In genomic region chr12:76874826-76875225, GRCm38 (mm10) we compare ENCODE assay signal across 33 mouse cellular contexts. TPM values are rescaled to one million over a fixed set of nuclear protein-coding genes. Genes with fewer than 3 reads are reported as not detected.
DNase-seq lines count a peak whose midpoint lies in the region; ATAC-seq and TF ChIP-seq lines count a peak whose summit lies in the region.
"Had no signal": no experiment of that assay in that cellular context is flagged by ENCODE, and none has a peak within 500 bp of the region (broad histone marks: within the 10 kb centered on the region; RNA-seq: fewer than 3 reads in every experiment).

No protein-coding gene starts in this region.

- 42% methylated on average over 9 of the region's 9 CpGs for WGBS in forebrain, embryonic 10.5 days
- WGBS in forebrain, embryonic 16.5 days = 46% methylated on average over 9 of the region's 9 CpGs
- WGBS in kidney, postnatal 0 days = 28% methylated on average over 9 of the region's 9 CpGs

- no peak for ATAC-seq in forebrain, embryonic 16.5 days
- peak; percentile 43; the same call in 1 of the 2 replicates for ATAC-seq in kidney, postnatal 0 days (replicated peaks; ENCODE audit: low FRiP score, low read depth)
- ATAC-seq: forebrain, postnatal 0 days; inflammation-experienced regulatory T-cells, adult 6 months; liver, embryonic 12.5 days; lung, postnatal 0 days; Patski had no signal

- no peak for TF ChIP-seq CTCF in kidney, postnatal 0 days (IDR thresholded peaks at IDR 0.05; ENCODE audit: low read depth)

- no peak overlapping the region for H3K9ac ChIP-seq in forebrain, embryonic 16.5 days (replicated peaks; ENCODE audit: low read depth, low read length)
- no peak overlapping the region for H3K9ac ChIP-seq in kidney, postnatal 0 days (ENCODE audit: low read depth, low read length)
- H3K9ac ChIP-seq: embryonic facial prominence, embryonic 13.5 days; forebrain, postnatal 0 days; heart, embryonic 13.5 days; hindbrain, embryonic 15.5 days; liver, embryonic 12.5 days; midbrain, embryonic 12.5 days; neural tube, embryonic 13.5 days; stomach, embryonic 15.5 days had no signal

- peaks cover 5% of the 10 kb centered on the region for H3K4me1 ChIP-seq in forebrain, embryonic 10.5 days
- no peaks in the 10 kb centered on the region for H3K4me1 ChIP-seq in forebrain, embryonic 16.5 days (replicated peaks; ENCODE audit: control insufficient read depth, insufficient read depth, low read length)
- H3K4me1 ChIP-seq in kidney, postnatal 0 days (replicated peaks; ENCODE audit: insufficient read depth, low read length) = no peaks in the 10 kb centered on the region
- H3K4me1 ChIP-seq: embryonic facial prominence, embryonic 13.5 days; hindbrain, embryonic 15.5 days; liver, embryonic 12.5 days; midbrain, embryonic 12.5 days; neural tube, embryonic 13.5 days; stomach, embryonic 15.5 days had no signal

- no peak for DNase-seq in forebrain, embryonic 10.5 days (ENCODE audit: extremely low spot score, low spot score)
- no peak for DNase-seq in kidney, postnatal 0 days (ENCODE audit: low spot score)
- no peak for DNase-seq in kidney, postnatal 10 days
- DNase-seq in ES-CJ7 (ENCODE audit: low read depth, low spot score) = peak; percentile 46
- DNase-seq in adrenal gland, postnatal 36 days = peak; percentile 15 to 18
- no peak for DNase-seq in cerebellum, postnatal 4 days (ENCODE audit: low spot score in 2 of 2)
- DNase-seq: cerebellum, adult 9-10 months; cerebellum, postnatal 36 days; embryo, embryonic 11 days; forebrain, postnatal 0 days; heart, adult 2 months; heart, postnatal 10 days; kidney, adult 11 months; kidney, postnatal 36 days; left cerebral cortex, postnatal 4 days; lung, adult 18-20 months; lung, postnatal 4 days; thymus, adult 2 months; thymus, postnatal 36 days had no signal

- H3K9me3 ChIP-seq in forebrain, embryonic 10.5 days = no peaks in the 10 kb centered on the region
- H3K9me3 ChIP-seq in forebrain, embryonic 16.5 days (ENCODE audit: control insufficient read depth, low read length) = no peaks in the 10 kb centered on the region
- no peaks in the 10 kb centered on the region for H3K9me3 ChIP-seq in kidney, postnatal 0 days (replicated peaks; ENCODE audit: low read length)
- H3K9me3 ChIP-seq: embryonic facial prominence, embryonic 13.5 days; heart, embryonic 13.5 days; hindbrain, embryonic 10.5 days; hindbrain, embryonic 15.5 days; liver, embryonic 12.5 days; megakaryocyte, embryonic 14.5 days; midbrain, embryonic 12.5 days; neural tube, embryonic 13.5 days; stomach, embryonic 15.5 days had no signal

- H3K4me3 ChIP-seq in forebrain, embryonic 10.5 days = no peak overlapping the region
- H3K4me3 ChIP-seq in forebrain, embryonic 16.5 days (replicated peaks; ENCODE audit: low read length) = no peak overlapping the region
- H3K4me3 ChIP-seq in kidney, postnatal 0 days (replicated peaks; ENCODE audit: low read depth, low read length) = no peak overlapping the region
- H3K4me3 ChIP-seq: embryonic facial prominence, embryonic 13.5 days; heart, adult 2 months; heart, embryonic 13.5 days; hindbrain, embryonic 10.5 days; hindbrain, embryonic 15.5 days; liver, embryonic 12.5 days; megakaryocyte, embryonic 14.5 days; midbrain, embryonic 12.5 days; neural tube, embryonic 13.5 days; stomach, embryonic 15.5 days had no signal

- no peaks in the 10 kb centered on the region for H3K27me3 ChIP-seq in forebrain, embryonic 10.5 days (ENCODE audit: poor library complexity, severe bottlenecking)
- H3K27me3 ChIP-seq in forebrain, embryonic 16.5 days (replicated peaks; ENCODE audit: control insufficient read depth, insufficient read depth, low read length) = no peaks in the 10 kb centered on the region
- no peaks in the 10 kb centered on the region for H3K27me3 ChIP-seq in kidney, postnatal 0 days (ENCODE audit: insufficient read depth, low read length)
- H3K27me3 ChIP-seq: embryonic facial prominence, embryonic 13.5 days; heart, embryonic 13.5 days; hindbrain, embryonic 15.5 days; liver, embryonic 12.5 days; megakaryocyte, embryonic 14.5 days; midbrain, embryonic 12.5 days; neural tube, embryonic 13.5 days; Patski; stomach, embryonic 15.5 days had no signal

- H3K36me3 ChIP-seq in forebrain, embryonic 10.5 days (replicated peaks) = peaks cover 21% of the 10 kb centered on the region
- peaks cover 2% of the 10 kb centered on the region; the same call in 1 of the 2 replicates for H3K36me3 ChIP-seq in forebrain, embryonic 16.5 days (ENCODE audit: control insufficient read depth, insufficient read depth)
- H3K36me3 ChIP-seq in kidney, postnatal 0 days (ENCODE audit: insufficient read depth, low read length) = peaks cover 6% of the 10 kb centered on the region; the same call in 1 of the 2 replicates

- 0 out of 2 replicates have a peak overlapping the region, but pooled peaks have one; percentile 20 for H3K27ac ChIP-seq in forebrain, embryonic 10.5 days
- H3K27ac ChIP-seq in forebrain, embryonic 16.5 days (ENCODE audit: low read length) = no peak overlapping the region
- H3K27ac ChIP-seq in kidney, postnatal 0 days = no peak overlapping the region
- H3K27ac ChIP-seq: embryonic facial prominence, embryonic 13.5 days; heart, adult 2 months; heart, embryonic 13.5 days; hindbrain, embryonic 10.5 days; hindbrain, embryonic 15.5 days; liver, embryonic 12.5 days; midbrain, embryonic 12.5 days; neural tube, embryonic 13.5 days; stomach, embryonic 15.5 days had no signal

- H3K4me2 ChIP-seq in forebrain, embryonic 16.5 days (ENCODE audit: low read length) = no peak overlapping the region
- no peak overlapping the region for H3K4me2 ChIP-seq in kidney, postnatal 0 days (ENCODE audit: low read length)
- H3K4me2 ChIP-seq: embryonic facial prominence, embryonic 13.5 days; heart, embryonic 13.5 days; hindbrain, embryonic 15.5 days; liver, embryonic 12.5 days; midbrain, embryonic 12.5 days; neural tube, embryonic 13.5 days; stomach, embryonic 15.5 days had no signal

RNA-seq across cellular contexts. Expression of gene Rab15, which starts 52.1 kb away (rescaled TPM):
- polyA plus RNA-seq in forebrain, embryonic 10.5 days (2016; fragmentation: Nextera tagmentation; extraction: Ambion mirVana) = 8.3 and 9.2 TPM in 2 replicates
- polyA plus RNA-seq in forebrain, embryonic 16.5 days (2015; fragmentation: Nextera tagmentation; extraction: Ambion mirVana) = 27.7 and 34.4 TPM in 2 replicates
- polyA plus RNA-seq in kidney, postnatal 0 days (2015; fragmentation: Nextera tagmentation; extraction: Ambion mirVana) = 11.6 and 12.1 TPM in 2 replicates
- 1 to 10 TPM; 1.8 to 4.0 TPM for total RNA-seq in adrenal gland, postnatal 36 days (2021)
- polyA plus RNA-seq: CD4-positive, CD25-positive, alpha-beta regulatory T cell, adult 4 months; inflammation-experienced regulatory T-cells, adult 6 months had no signal

Comparison
In these comparisons a context has a peak if more than half of its experiments do, and no peak if none do; other contexts are left out.
1. DNase-seq: peak in ES-CJ7 (single experiment) and adrenal gland, postnatal 36 days (2 of 2); none in forebrain, embryonic 10.5 days (single experiment), kidney, postnatal 0 days (single experiment), kidney, postnatal 10 days (single experiment) and cerebellum, postnatal 4 days (0 of 2).